Mouse (Mus musculus) gastrocnemius, postnatal 25 days (tissue): ENCODE results near the gene Gpr182. TPM values are rescaled to one million over a fixed set of nuclear protein-coding genes. Genes with fewer than 3 reads are reported as not detected.

Experiments used
- DNase-seq: peaks from one replicate; pipeline ENCODE4 v3.0.0; 2022
- total RNA-seq, 2 experiments: library from RNA; stranded (reverse); gene quantifications; 1 replicate in 1 of 2; 2 replicates in 1 of 2; pipeline ENCODE4 v1.2.3; 2021

Gpr182 gene
- total RNA-seq, 2 experiments from 2014 or later: 0.20 to 0.62 TPM

GRCm38 (mm10) chr10:127739083-127739660, 12.4 kb downstream of the Gpr182 start, which contains the start of gene Zbtb39:
Gene Zbtb39, plus strand, starts transcription at chr10:127739538.
- DNase-seq: peak; percentile 75

GRCm38 (mm10) chr10:127738151-127738882, 13.2 kb downstream of the Gpr182 start:
- no peak for DNase-seq

DNA sequence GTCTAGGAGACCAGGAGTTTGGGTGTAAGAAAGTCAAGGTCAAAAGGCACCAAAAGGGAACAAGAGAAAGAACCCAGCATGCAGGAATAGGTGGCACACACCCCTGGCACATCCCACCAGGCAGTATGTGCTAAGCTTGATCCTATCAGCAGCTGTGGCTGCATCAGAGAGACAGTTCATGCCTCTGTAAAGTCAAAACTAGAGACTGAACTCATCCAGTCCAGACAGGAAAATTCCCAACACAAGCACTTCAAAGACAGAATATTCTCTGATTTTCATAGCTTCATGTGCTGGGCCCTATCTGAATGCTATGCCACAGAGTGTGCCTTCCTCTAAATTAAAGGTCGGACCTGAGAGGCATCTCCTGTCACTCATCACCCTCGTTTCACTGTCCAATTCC, 14.0 kb downstream of the Gpr182 start:
- no peak for DNase-seq

GRCm38 (mm10) chr10:127736916-127737315, 14.6 kb downstream of the Gpr182 start:
- no peak for DNase-seq

- no peak for DNase-seq
Observed at GRCm38 (mm10) chr10:127736266-127736665, 15.3 kb downstream of the Gpr182 start.

- no peak for DNase-seq
Observed at GRCm38 (mm10) chr10:127734434-127734833, 17.1 kb downstream of the Gpr182 start.

DNA sequence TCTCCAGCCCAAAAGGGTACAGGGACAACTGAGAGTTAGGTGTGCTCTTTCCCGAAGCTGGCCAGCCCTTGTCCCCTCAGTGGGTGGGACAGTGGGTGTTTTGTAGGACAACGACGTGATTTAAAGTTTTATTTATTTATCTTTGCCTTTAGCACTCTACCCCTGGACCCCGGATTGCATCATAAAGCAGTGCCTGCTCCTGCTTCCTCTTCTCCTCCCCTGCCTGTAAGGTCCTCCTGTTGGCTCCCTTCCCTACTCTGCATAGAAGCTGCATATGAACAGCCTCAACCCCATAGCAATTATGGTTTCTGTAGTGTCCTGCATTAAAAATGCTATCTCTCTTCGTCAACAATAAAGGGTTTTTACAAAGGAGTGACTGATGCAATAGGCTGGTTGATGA, 20.1 kb downstream of the Gpr182 start:
- DNase-seq: no peak

DNA sequence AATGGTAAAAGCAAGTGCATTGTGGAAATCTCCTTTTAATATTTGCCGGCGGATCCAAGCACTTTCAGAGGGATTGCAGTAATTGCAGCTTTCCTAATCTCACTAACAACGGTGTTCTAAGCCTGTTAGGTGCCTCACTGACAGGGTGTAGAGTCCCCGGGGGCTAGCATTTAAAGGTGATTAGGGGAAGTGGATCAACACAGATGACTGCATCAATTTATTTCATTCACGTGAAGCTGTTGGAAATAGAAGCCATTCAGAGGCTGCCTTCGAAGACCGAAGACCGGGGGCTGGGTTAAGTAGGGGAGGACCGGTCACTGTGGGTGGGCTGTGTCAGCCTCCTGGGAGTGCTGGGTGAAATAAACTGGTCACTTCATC, 20.6 kb downstream of the Gpr182 start:
- DNase-seq: no peak

- no peak for DNase-seq
Observed at GRCm38 (mm10) chr10:127730285-127730932, 21.1 kb downstream of the Gpr182 start.

- DNase-seq: no peak
Observed at GRCm38 (mm10) chr10:127728437-127728836, 23.1 kb downstream of the Gpr182 start.

DNA sequence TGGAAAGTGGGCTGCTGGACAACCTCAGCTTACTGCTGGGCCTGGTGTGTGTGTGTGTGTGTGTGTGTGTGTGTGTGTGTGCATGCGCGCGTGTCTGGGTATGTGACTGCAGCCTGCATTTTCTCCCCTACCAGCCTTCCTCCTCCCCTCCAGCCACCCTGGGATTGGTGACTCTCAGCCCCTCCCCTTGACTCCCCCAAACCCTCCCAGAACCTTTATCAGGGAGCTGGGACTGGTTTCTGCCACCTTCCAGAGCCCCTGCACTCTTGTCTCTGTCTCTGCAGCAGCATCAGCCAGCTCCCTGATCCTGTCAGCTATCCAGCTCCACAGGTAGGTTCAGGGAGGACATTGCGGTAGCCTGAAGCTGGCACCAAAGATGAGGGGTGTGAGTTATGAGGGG, 26.4 kb downstream of the Gpr182 start:
- no peak for DNase-seq

- no peak for DNase-seq
Observed at GRCm38 (mm10) chr10:127724178-127724577, 27.4 kb downstream of the Gpr182 start, which contains the start of gene Tac2. Gene Tac2, plus strand, starts transcription at chr10:127724478.

GRCm38 (mm10) chr10:127721671-127722418, 29.7 kb downstream of the Gpr182 start:
- DNase-seq: no peak

DNA sequence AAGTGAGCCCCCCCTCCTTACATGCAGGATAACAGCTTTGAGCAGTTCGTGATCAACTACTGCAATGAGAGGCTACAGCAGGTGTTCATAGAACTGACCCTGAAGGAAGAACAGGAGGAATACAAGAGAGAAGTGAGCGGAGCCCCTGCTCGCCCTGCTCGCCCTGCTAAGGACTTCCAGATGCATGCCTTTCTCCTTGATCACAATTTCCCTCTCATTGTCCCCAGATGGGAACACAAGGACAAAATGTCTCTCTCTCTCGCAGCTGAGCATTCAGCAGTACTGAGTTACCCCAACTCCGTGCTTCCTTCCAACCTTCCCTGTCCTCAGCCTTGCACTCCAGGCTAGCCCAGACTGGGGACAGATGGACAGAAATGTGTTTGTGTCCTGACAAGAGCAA, 38.8 kb downstream of the Gpr182 start:
- DNase-seq: no peak

- no peak for DNase-seq
Observed at GRCm38 (mm10) chr10:127710331-127710730, 41.2 kb downstream of the Gpr182 start.

DNA sequence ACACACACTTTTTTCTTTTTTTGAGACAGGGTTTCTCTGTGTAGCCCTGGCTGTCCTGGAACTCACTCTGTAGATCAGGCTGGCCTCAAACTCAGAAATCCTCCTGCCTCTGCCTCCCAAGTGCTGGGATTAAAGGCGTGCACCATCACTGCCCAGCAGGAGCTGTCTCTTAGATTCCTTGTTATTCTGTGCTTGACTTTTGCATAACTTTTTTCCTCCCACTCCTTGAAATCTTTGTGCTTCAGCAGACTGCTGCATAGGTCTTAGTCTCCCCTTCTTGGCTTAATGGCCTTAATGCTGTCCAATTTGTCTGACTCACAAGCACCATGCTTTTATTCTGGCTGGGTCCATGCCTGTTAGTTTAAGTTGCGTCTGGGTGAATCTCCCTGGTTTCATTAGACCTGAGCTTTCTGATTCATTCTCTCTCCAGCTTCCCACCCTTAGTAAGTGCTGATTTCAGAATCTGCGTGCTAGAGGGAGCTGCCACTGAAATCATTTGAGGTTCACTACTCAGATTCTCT, 42.6 kb downstream of the Gpr182 start:
- no peak for DNase-seq

DNA sequence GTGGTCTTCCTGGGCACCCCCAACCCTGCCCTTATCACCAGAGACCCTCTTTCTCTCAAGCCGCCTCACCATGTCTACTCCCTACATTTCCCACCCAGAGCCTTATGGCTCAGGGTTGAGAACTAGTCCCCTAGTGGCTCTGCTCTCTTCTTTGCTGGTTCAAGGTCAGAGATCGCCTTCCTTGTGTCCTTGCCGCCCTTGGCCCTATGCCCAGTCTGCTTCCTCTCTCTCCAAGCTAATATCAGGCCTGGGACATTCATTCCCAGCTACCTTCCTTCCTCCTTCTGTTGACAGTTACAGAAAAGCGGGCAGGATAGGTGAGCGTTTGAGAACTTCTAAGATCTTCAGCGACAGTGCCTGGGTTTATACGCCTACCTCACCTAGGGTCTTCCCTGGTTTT, 43.8 kb downstream of the Gpr182 start:
- no peak for DNase-seq

DNA sequence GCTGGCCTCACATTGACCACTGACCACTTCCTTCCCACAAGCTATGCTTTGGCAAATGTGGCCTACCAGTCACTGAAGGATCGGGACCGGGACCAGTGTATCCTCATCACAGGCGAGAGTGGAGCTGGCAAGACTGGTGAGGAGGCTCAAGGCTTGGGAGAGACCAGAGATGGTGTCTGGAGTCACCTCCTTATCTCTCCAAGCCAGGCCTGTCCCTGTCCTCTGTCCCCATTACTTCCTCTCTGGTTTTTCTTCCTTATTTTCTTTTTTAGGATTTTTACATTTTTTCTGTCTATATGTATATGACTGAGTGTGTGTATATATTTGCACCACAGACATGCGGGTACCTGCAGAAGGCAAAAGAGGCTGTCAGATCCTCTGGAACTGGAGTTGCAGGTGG, 45.7 kb downstream of the Gpr182 start:
- DNase-seq: no peak

GRCm38 (mm10) chr10:127704766-127705220, 46.7 kb downstream of the Gpr182 start, which contains the start of gene Myo1a:
Gene Myo1a, plus strand, starts transcription at chr10:127705170.
- DNase-seq: no peak

DNA sequence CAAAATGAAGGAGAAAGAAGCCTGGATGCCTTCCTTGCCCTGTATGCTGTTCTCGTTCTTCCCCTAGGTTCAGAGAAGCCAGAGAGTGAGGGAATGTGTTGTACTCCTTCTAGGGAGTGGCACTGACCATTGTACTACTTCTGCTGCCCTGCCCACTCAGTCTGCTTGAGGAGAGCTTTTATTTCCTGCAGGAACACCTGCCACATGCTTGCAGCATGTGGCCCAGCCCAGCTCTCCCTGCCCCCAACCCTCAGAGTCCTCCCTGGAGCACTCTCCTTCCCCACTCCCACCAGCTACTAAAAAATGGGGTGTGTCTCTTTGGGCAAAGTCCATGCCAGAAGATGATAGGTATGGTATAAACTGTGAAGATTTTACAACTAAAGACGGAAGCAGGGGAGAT, 47.2 kb downstream of the Gpr182 start:
- DNase-seq: no peak

DNA sequence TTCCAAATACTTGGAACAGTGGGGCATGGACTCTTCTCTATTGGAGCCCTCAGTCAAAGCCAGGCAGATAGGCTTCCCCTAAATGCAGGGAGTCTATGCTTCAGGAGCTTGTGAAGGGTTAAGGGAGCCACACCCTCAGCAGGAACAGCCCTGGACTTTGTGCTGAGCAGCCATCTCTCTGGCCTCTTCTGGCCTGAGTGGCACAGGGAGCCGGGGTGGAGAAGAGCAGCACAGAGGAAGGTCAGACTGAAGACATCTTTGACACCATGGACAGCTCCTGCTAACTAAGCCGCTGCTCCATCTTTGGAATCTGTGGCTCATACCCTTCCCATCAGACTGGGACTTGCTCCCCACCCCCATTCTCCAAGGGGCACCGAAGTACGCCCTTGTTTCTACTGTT, 48.2 kb downstream of the Gpr182 start:
- no peak for DNase-seq

DNA sequence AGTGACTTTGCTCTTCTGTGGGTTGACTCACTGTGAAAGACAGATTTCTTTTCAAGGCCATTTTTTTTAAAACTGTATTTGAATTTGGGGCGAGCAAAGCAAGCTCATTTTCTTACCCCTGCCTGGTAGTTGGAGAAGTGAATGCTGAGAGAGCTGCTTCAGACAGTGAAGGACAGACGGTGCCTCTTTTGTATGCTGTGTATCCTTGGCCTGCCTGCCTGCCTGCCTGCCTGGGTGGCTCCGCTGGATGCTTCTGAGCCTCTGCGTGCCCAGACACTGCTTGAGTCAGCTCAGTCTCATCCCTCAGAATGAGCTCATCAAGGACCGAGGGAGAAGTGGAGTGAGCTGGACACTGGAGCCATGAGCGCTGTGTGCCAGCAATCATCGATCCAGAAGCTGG, 52.6 kb downstream of the Gpr182 start:
- DNase-seq: no peak
